In the genomic region with DNA sequence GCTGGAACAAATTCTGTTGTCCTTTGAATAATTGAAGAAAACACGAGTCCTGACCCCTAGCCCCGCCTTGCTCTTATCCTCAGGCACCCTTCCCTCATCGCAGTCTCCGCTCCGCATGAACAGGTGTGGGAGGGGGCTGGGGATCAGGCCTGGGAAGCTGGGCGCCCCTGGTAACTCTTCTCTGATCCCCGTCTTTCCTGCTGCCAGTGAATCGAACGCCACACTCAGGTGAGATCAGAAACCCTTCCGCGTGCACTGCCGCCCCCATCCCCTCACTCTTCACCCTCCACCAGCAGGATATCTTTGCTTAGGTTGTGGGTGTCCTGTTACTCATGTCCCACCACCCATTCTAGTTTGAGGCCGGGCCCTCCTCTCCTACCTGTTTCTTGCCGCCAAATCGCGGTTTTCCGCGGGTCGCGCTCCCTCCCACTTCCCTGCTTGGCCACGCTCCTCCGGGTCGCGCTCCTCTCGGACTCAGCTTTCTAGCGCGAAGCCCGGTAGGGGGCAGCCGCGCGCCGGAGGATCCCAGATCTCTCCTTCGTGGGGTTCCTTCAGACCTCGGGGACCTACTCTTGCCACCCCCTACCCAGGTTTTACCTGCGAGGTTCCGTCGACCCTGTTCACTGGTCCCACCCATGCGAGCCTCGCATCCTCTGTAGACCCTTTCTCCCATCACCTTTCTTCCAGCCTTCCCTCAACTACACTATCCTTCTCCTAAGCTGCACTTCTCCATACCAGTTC, we compare ENCODE assay signal across 8 mouse cellular contexts. TPM values are rescaled to one million over a fixed set of nuclear protein-coding genes. Genes with fewer than 3 reads are reported as not detected.
A peak's percentile ranks its signal among the peaks of the same experiment; 100 is the strongest.
DNase-seq lines count a peak whose midpoint lies in the region; ATAC-seq and TF ChIP-seq lines count a peak whose summit lies in the region.
"Had no signal": no experiment of that assay in that cellular context is flagged by ENCODE, and none has a peak within 500 bp of the region (broad histone marks: within the 10 kb centered on the region; RNA-seq: fewer than 3 reads in every experiment).

No protein-coding gene starts in this region.

- no peak for TF ChIP-seq POLR2A in limb, embryonic 14.5 days (IDR thresholded peaks at IDR 0.05; ENCODE audit: borderline replicate concordance, extremely low read depth, insufficient read depth, insufficient read length)

- H3K27ac ChIP-seq in embryonic facial prominence, embryonic 13.5 days: peak overlapping the region; percentile 64
- 0 out of 2 replicates have a peak overlapping the region, but pooled peaks have one; percentile 38 for H3K27ac ChIP-seq in limb, embryonic 14.5 days (replicated peaks; ENCODE audit: low read depth, low read length)
- H3K27ac ChIP-seq in midbrain, embryonic 14.5 days (replicated peaks; ENCODE audit: low read depth, low read length): peak overlapping the region; percentile 87
- no peak overlapping the region; the same call in 1 of the 2 replicates for H3K27ac ChIP-seq in stomach, embryonic 14.5 days (ENCODE audit: low read length)

- peak; percentile 82 for DNase-seq in brain, adult 2 months (ENCODE audit: low read depth, low spot score)
- DNase-seq in heart, adult 9 months (ENCODE audit: low spot score in 2 of 2): peak; percentile 34 to 58
- DNase-seq in kidney, adult 8-10 months: peak; percentile 32 to 57
- DNase-seq in limb, embryonic 14.5 days (ENCODE audit: low spot score): peak; percentile 40
- DNase-seq in midbrain, embryonic 14.5 days: peak; percentile 86

- H3K4me2 ChIP-seq in embryonic facial prominence, embryonic 13.5 days: peak overlapping the region; percentile 85
- peak overlapping the region; percentile 82 for H3K4me2 ChIP-seq in limb, embryonic 14.5 days (replicated peaks; ENCODE audit: low read depth, low read length, severe bottlenecking)
- peak overlapping the region; percentile 86 for H3K4me2 ChIP-seq in midbrain, embryonic 14.5 days (ENCODE audit: low read length)
- peak overlapping the region; percentile 84 for H3K4me2 ChIP-seq in stomach, embryonic 14.5 days (replicated peaks; ENCODE audit: low read depth, low read length)

- peaks cover 10% of the 10 kb centered on the region for H3K36me3 ChIP-seq in embryonic facial prominence, embryonic 13.5 days
- peaks cover 9% of the 10 kb centered on the region for H3K36me3 ChIP-seq in limb, embryonic 14.5 days (ENCODE audit: control insufficient read depth, insufficient read depth, low read length)
- peaks cover 10% of the 10 kb centered on the region for H3K36me3 ChIP-seq in midbrain, embryonic 14.5 days (ENCODE audit: control insufficient read depth, insufficient read depth, low read length)
- H3K36me3 ChIP-seq in stomach, embryonic 14.5 days (ENCODE audit: control insufficient read depth, insufficient read depth, low read length): peaks cover 3% of the 10 kb centered on the region; the same call in 1 of the 2 replicates

- no peaks in the 10 kb centered on the region for H3K9me3 ChIP-seq in embryonic facial prominence, embryonic 13.5 days
- H3K9me3 ChIP-seq in limb, embryonic 14.5 days (ENCODE audit: control insufficient read depth, low read length): no peaks in the 10 kb centered on the region
- H3K9me3 ChIP-seq in midbrain, embryonic 14.5 days (ENCODE audit: control insufficient read depth, low read length): no peaks in the 10 kb centered on the region
- H3K9me3 ChIP-seq in stomach, embryonic 14.5 days (ENCODE audit: control insufficient read depth, low read depth, low read length): no peaks in the 10 kb centered on the region

- peak; percentile 1; the same call in 1 of the 2 replicates for ATAC-seq in embryonic facial prominence, embryonic 13.5 days (ENCODE audit: insufficient number of reproducible peaks, insufficient read depth, low FRiP score, low TSS enrichment, low read depth)
- peak; percentile 18; the same call in 1 of the 2 replicates for ATAC-seq in limb, embryonic 14.5 days (ENCODE audit: low FRiP score, low read depth)
- peak; percentile 15; the same call in 1 of the 2 replicates for ATAC-seq in midbrain, embryonic 14.5 days (ENCODE audit: low FRiP score, low TSS enrichment)
- no peak for ATAC-seq in stomach, embryonic 14.5 days (ENCODE audit: insufficient number of reproducible peaks, insufficient read depth, low FRiP score, low read depth)

- H3K4me3 ChIP-seq in embryonic facial prominence, embryonic 13.5 days: peak overlapping the region; percentile 57
- H3K4me3 ChIP-seq in limb, embryonic 14.5 days (replicated peaks; ENCODE audit: low read length): peak overlapping the region; percentile 60
- H3K4me3 ChIP-seq in midbrain, embryonic 14.5 days (replicated peaks; ENCODE audit: low read depth, low read length): peak overlapping the region; percentile 92
- peak overlapping the region; percentile 55 for H3K4me3 ChIP-seq in stomach, embryonic 14.5 days (ENCODE audit: low read depth, low read length)

- peaks cover 5% of the 10 kb centered on the region for H3K27me3 ChIP-seq in embryonic facial prominence, embryonic 13.5 days
- no peaks in the 10 kb centered on the region for H3K27me3 ChIP-seq in limb, embryonic 14.5 days (ENCODE audit: control insufficient read depth, insufficient read depth, low read length)
- H3K27me3 ChIP-seq in midbrain, embryonic 14.5 days (ENCODE audit: control insufficient read depth, insufficient read depth, low read length): peaks cover 4% of the 10 kb centered on the region; the same call in 1 of the 2 replicates
- H3K27me3 ChIP-seq in stomach, embryonic 14.5 days (ENCODE audit: control insufficient read depth, insufficient read depth, low read length): no peaks in the 10 kb centered on the region

- WGBS in embryonic facial prominence, embryonic 13.5 days: 2% methylated on average over 39 of the region's 39 CpGs
- 3% methylated on average over 39 of the region's 39 CpGs for WGBS in limb, embryonic 14.5 days
- WGBS in midbrain, embryonic 14.5 days: 1% methylated on average over 39 of the region's 39 CpGs
- 5% methylated on average over 39 of the region's 39 CpGs for WGBS in stomach, embryonic 14.5 days

- H3K4me1 ChIP-seq in embryonic facial prominence, embryonic 13.5 days: peaks cover 47% of the 10 kb centered on the region
- H3K4me1 ChIP-seq in limb, embryonic 14.5 days (ENCODE audit: control insufficient read depth, insufficient read depth, low read length): peaks cover 28% of the 10 kb centered on the region
- H3K4me1 ChIP-seq in midbrain, embryonic 14.5 days (ENCODE audit: control insufficient read depth, insufficient read depth, low read length): peaks cover 50% of the 10 kb centered on the region
- peaks cover 15% of the 10 kb centered on the region for H3K4me1 ChIP-seq in stomach, embryonic 14.5 days (ENCODE audit: control insufficient read depth, insufficient read depth, low read length)

- H3K9ac ChIP-seq in embryonic facial prominence, embryonic 13.5 days: peak overlapping the region; percentile 77
- H3K9ac ChIP-seq in limb, embryonic 14.5 days (ENCODE audit: low read depth, low read length, severe bottlenecking): peak overlapping the region; percentile 80
- peak overlapping the region; percentile 91 for H3K9ac ChIP-seq in midbrain, embryonic 14.5 days (replicated peaks; ENCODE audit: low read length)
- H3K9ac ChIP-seq in stomach, embryonic 14.5 days (replicated peaks; ENCODE audit: low read depth, low read length): 0 out of 2 replicates have a peak overlapping the region, but pooled peaks have one; percentile 61

RNA-seq across cellular contexts. Expression of a gene that starts 4.0 kb away (rescaled TPM):
- polyA plus RNA-seq in embryonic facial prominence, embryonic 13.5 days (2015; fragmentation: Nextera tagmentation; extraction: Ambion mirVana): 15.8 and 16.1 TPM in 2 replicates
- 111 and 139 TPM in 2 replicates for polyA plus RNA-seq in limb, embryonic 14.5 days (2012; rRNA removed)
- polyA plus RNA-seq in limb, embryonic 14.5 days (2014; fragmentation: Nextera tagmentation; extraction: Ambion mirVana): 8.4 and 11.1 TPM in 2 replicates
- polyA plus RNA-seq in midbrain, embryonic 14.5 days (2014; fragmentation: Nextera tagmentation; extraction: Ambion mirVana): 103 and 123 TPM in 2 replicates
- 14.2 and 15.8 TPM in 2 replicates for polyA plus RNA-seq in stomach, embryonic 14.5 days (2014; fragmentation: Nextera tagmentation; extraction: Ambion mirVana)

RNA-seq across cellular contexts. Expression of a gene that starts 26.5 kb away (rescaled TPM):
- 0.30 and 0.31 TPM in 2 replicates for polyA plus RNA-seq in embryonic facial prominence, embryonic 13.5 days (2015; fragmentation: Nextera tagmentation; extraction: Ambion mirVana)
- polyA plus RNA-seq in limb, embryonic 14.5 days (2012; rRNA removed): not detected in 2 replicates
- polyA plus RNA-seq in limb, embryonic 14.5 days (2014; fragmentation: Nextera tagmentation; extraction: Ambion mirVana): 0.35 TPM in 1 of 2 replicates, not detected in the other
- 1.9 and 2.2 TPM in 2 replicates for polyA plus RNA-seq in midbrain, embryonic 14.5 days (2014; fragmentation: Nextera tagmentation; extraction: Ambion mirVana)
- polyA plus RNA-seq in stomach, embryonic 14.5 days (2014; fragmentation: Nextera tagmentation; extraction: Ambion mirVana): 0.19 and 0.20 TPM in 2 replicates

RNA-seq across cellular contexts. Expression of a gene that starts 38.6 kb away (rescaled TPM):
- polyA plus RNA-seq in embryonic facial prominence, embryonic 13.5 days (2015; fragmentation: Nextera tagmentation; extraction: Ambion mirVana): 0.10 TPM in 1 of 2 replicates, not detected in the other
- not detected in 2 replicates for polyA plus RNA-seq in limb, embryonic 14.5 days (2012; rRNA removed)
- not detected in 2 replicates for polyA plus RNA-seq in limb, embryonic 14.5 days (2014; fragmentation: Nextera tagmentation; extraction: Ambion mirVana)
- polyA plus RNA-seq in midbrain, embryonic 14.5 days (2014; fragmentation: Nextera tagmentation; extraction: Ambion mirVana): not detected in 2 replicates
- polyA plus RNA-seq in stomach, embryonic 14.5 days (2014; fragmentation: Nextera tagmentation; extraction: Ambion mirVana): not detected in 2 replicates
- polyA plus RNA-seq: frontal cortex, adult 2 months had no signal

RNA-seq across cellular contexts. Expression of a gene that starts 48.3 kb away (rescaled TPM):
- not detected in 2 replicates for polyA plus RNA-seq in embryonic facial prominence, embryonic 13.5 days (2015; fragmentation: Nextera tagmentation; extraction: Ambion mirVana)
- not detected in 2 replicates for polyA plus RNA-seq in limb, embryonic 14.5 days (2012; rRNA removed)
- 0.07 TPM in 1 of 2 replicates, not detected in the other for polyA plus RNA-seq in limb, embryonic 14.5 days (2014; fragmentation: Nextera tagmentation; extraction: Ambion mirVana)
- polyA plus RNA-seq in midbrain, embryonic 14.5 days (2014; fragmentation: Nextera tagmentation; extraction: Ambion mirVana): not detected in 2 replicates
- polyA plus RNA-seq in stomach, embryonic 14.5 days (2014; fragmentation: Nextera tagmentation; extraction: Ambion mirVana): not detected in 2 replicates
- polyA plus RNA-seq: frontal cortex, adult 2 months had no signal

RNA-seq across cellular contexts. Expression of a gene that starts 48.8 kb away (rescaled TPM):
- polyA plus RNA-seq in embryonic facial prominence, embryonic 13.5 days (2015; fragmentation: Nextera tagmentation; extraction: Ambion mirVana): 112 and 113 TPM in 2 replicates
- 140 and 149 TPM in 2 replicates for polyA plus RNA-seq in limb, embryonic 14.5 days (2012; rRNA removed)
- 85.9 and 86.1 TPM in 2 replicates for polyA plus RNA-seq in limb, embryonic 14.5 days (2014; fragmentation: Nextera tagmentation; extraction: Ambion mirVana)
- polyA plus RNA-seq in midbrain, embryonic 14.5 days (2014; fragmentation: Nextera tagmentation; extraction: Ambion mirVana): 283 and 301 TPM in 2 replicates
- polyA plus RNA-seq in stomach, embryonic 14.5 days (2014; fragmentation: Nextera tagmentation; extraction: Ambion mirVana): 77.8 and 82.1 TPM in 2 replicates
